Comparison of ENCODE assay signal across 9 mouse cellular contexts in the genomic region with DNA sequence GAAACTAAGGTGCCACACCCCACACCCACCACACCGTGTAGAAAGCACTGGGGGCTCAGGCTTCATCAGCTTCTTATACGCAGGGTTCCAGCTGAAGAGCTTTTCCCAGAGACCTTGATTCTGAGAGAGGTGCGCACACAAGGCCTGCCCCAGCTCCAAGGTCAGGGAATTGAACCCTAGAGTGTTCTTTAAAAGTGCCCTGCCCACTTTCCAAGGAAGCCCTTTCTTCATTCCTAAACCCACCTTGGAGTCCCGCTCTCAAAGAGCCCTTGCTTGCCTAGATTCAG. TPM values are rescaled to one million over a fixed set of nuclear protein-coding genes. Genes with fewer than 3 reads are reported as not detected.
A peak's percentile ranks its signal among the peaks of the same experiment; 100 is the strongest.
DNase-seq lines count a peak whose midpoint lies in the region; ATAC-seq lines count a peak whose summit lies in the region.
"Had no signal": no experiment of that assay in that cellular context is flagged by ENCODE, and none has a peak within 500 bp of the region (broad histone marks: within the 10 kb centered on the region; RNA-seq: fewer than 3 reads in every experiment).

No protein-coding gene starts in this region.

- 0 out of 2 replicates have a peak, but pooled peaks have one; percentile 28 for ATAC-seq in kidney, embryonic 14.5 days (ENCODE audit: low FRiP score, low TSS enrichment)
- ATAC-seq in hindbrain, embryonic 12.5 days (ENCODE audit: low FRiP score) = 0 out of 2 replicates have a peak, but pooled peaks have one; percentile 15
- ATAC-seq in midbrain, embryonic 15.5 days (replicated peaks) = no peak

- H3K36me3 ChIP-seq in kidney, embryonic 14.5 days (ENCODE audit: control insufficient read depth, insufficient read depth, low read length) = no peaks in the 10 kb centered on the region
- 0 out of 2 replicates have a peak, but pooled peaks cover 9% of the 10 kb centered on the region for H3K36me3 ChIP-seq in embryonic facial prominence, embryonic 10.5 days (replicated peaks)
- no peaks in the 10 kb centered on the region for H3K36me3 ChIP-seq in hindbrain, embryonic 12.5 days
- no peaks in the 10 kb centered on the region for H3K36me3 ChIP-seq in midbrain, embryonic 15.5 days (replicated peaks)

- 32% methylated on average over 4 of the region's 4 CpGs for WGBS in kidney, embryonic 14.5 days
- 33% methylated on average over 4 of the region's 4 CpGs for WGBS in embryonic facial prominence, embryonic 10.5 days
- 28% methylated on average over 4 of the region's 4 CpGs for WGBS in hindbrain, embryonic 12.5 days
- WGBS in midbrain, embryonic 15.5 days = 52% methylated on average over 4 of the region's 4 CpGs

- no peak overlapping the region for H3K4me3 ChIP-seq in kidney, embryonic 14.5 days (ENCODE audit: low read length)
- peak overlapping the region; percentile 43 for H3K4me3 ChIP-seq in embryonic facial prominence, embryonic 10.5 days
- no peak overlapping the region for H3K4me3 ChIP-seq in hindbrain, embryonic 12.5 days
- H3K4me3 ChIP-seq in midbrain, embryonic 15.5 days = no peak overlapping the region

- peak overlapping the region; percentile 96 for H3K27ac ChIP-seq in kidney, embryonic 14.5 days (ENCODE audit: low read depth, low read length)
- H3K27ac ChIP-seq in embryonic facial prominence, embryonic 10.5 days (replicated peaks) = peak overlapping the region; percentile 95
- H3K27ac ChIP-seq in hindbrain, embryonic 12.5 days = peak overlapping the region; percentile 81
- H3K27ac ChIP-seq in midbrain, embryonic 15.5 days = 0 out of 2 replicates have a peak overlapping the region, but pooled peaks have one; percentile 30

- peaks cover 36% of the 10 kb centered on the region for H3K4me1 ChIP-seq in kidney, embryonic 14.5 days (ENCODE audit: control insufficient read depth, insufficient read depth, low read length)
- H3K4me1 ChIP-seq in embryonic facial prominence, embryonic 10.5 days = peaks cover 62% of the 10 kb centered on the region
- peaks cover 34% of the 10 kb centered on the region for H3K4me1 ChIP-seq in hindbrain, embryonic 12.5 days
- peaks cover 13% of the 10 kb centered on the region; the same call in 1 of the 2 replicates for H3K4me1 ChIP-seq in midbrain, embryonic 15.5 days

- H3K9ac ChIP-seq in kidney, embryonic 14.5 days (ENCODE audit: low read depth, low read length) = no peak overlapping the region
- H3K9ac ChIP-seq in hindbrain, embryonic 12.5 days = no peak overlapping the region; the same call in 1 of the 2 replicates
- H3K9ac ChIP-seq in midbrain, embryonic 15.5 days = no peak overlapping the region

- H3K4me2 ChIP-seq in kidney, embryonic 14.5 days (replicated peaks; ENCODE audit: low read depth, low read length) = peak overlapping the region; percentile 32; the same call in 1 of the 2 replicates
- H3K4me2 ChIP-seq in hindbrain, embryonic 12.5 days (replicated peaks) = 0 out of 2 replicates have a peak overlapping the region, but pooled peaks have one; percentile 7
- H3K4me2 ChIP-seq in midbrain, embryonic 15.5 days = no peak overlapping the region

- peaks cover 5% of the 10 kb centered on the region; the same call in 1 of the 2 replicates for H3K9me3 ChIP-seq in kidney, embryonic 14.5 days (ENCODE audit: control insufficient read depth, low read length)
- H3K9me3 ChIP-seq in embryonic facial prominence, embryonic 10.5 days = peaks cover 16% of the 10 kb centered on the region
- H3K9me3 ChIP-seq in hindbrain, embryonic 12.5 days (replicated peaks) = peaks cover 10% of the 10 kb centered on the region
- no peaks in the 10 kb centered on the region for H3K9me3 ChIP-seq in midbrain, embryonic 15.5 days

- no peaks in the 10 kb centered on the region for H3K27me3 ChIP-seq in kidney, embryonic 14.5 days (ENCODE audit: control insufficient read depth, insufficient read depth, low read length)
- no peaks in the 10 kb centered on the region for H3K27me3 ChIP-seq in embryonic facial prominence, embryonic 10.5 days (replicated peaks; ENCODE audit: low read depth, poor library complexity, severe bottlenecking)
- no peaks in the 10 kb centered on the region for H3K27me3 ChIP-seq in hindbrain, embryonic 12.5 days
- H3K27me3 ChIP-seq in midbrain, embryonic 15.5 days (replicated peaks) = no peaks in the 10 kb centered on the region

- no peak for DNase-seq in kidney, postnatal 14 days
- DNase-seq in embryonic facial prominence, embryonic 10.5 days (ENCODE audit: low spot score) = no peak
- no peak for DNase-seq in c-Kit-positive CD71-positive TER-119-positive erythroid progenitor cells, embryonic 14.5 days (ENCODE audit: low spot score)
- DNase-seq in gastrocnemius, postnatal 4 days (ENCODE audit: low spot score in 2 of 2) = no peak
- no peak for DNase-seq in retina, embryonic 14.5 days (ENCODE audit: low spot score)
- DNase-seq: cerebellum, adult 11 months had no signal

RNA-seq across cellular contexts. Expression of a gene that starts 44.4 kb away (rescaled TPM):
- polyA plus RNA-seq in kidney, embryonic 14.5 days (2014; fragmentation: Nextera tagmentation; extraction: Ambion mirVana) = 3.8 and 4.2 TPM in 2 replicates
- 2.4 and 3.1 TPM in 2 replicates for polyA plus RNA-seq in embryonic facial prominence, embryonic 10.5 days (2016; fragmentation: Nextera tagmentation; extraction: Ambion mirVana)
- polyA plus RNA-seq in hindbrain, embryonic 12.5 days (2016; fragmentation: Nextera tagmentation; extraction: Ambion mirVana) = 1.9 and 2.2 TPM in 2 replicates
- 1.2 and 1.7 TPM in 2 replicates for polyA plus RNA-seq in midbrain, embryonic 15.5 days (2015; fragmentation: Nextera tagmentation; extraction: Ambion mirVana)
- total RNA-seq in gastrocnemius, postnatal 4 days (2021) = under 1 TPM; 0.69 to 0.88 TPM

RNA-seq across cellular contexts. Expression of a gene that starts 48.6 kb away (rescaled TPM):
- 95.6 and 101 TPM in 2 replicates for polyA plus RNA-seq in kidney, embryonic 14.5 days (2014; fragmentation: Nextera tagmentation; extraction: Ambion mirVana)
- polyA plus RNA-seq in embryonic facial prominence, embryonic 10.5 days (2016; fragmentation: Nextera tagmentation; extraction: Ambion mirVana) = 134 and 135 TPM in 2 replicates
- polyA plus RNA-seq in hindbrain, embryonic 12.5 days (2016; fragmentation: Nextera tagmentation; extraction: Ambion mirVana) = 97.2 and 102 TPM in 2 replicates
- polyA plus RNA-seq in midbrain, embryonic 15.5 days (2015; fragmentation: Nextera tagmentation; extraction: Ambion mirVana) = 122 and 123 TPM in 2 replicates
- 10 to 100 TPM; 29.2 to 32.8 TPM for total RNA-seq in gastrocnemius, postnatal 4 days (2021)

Comparison
In these comparisons a context has a peak if more than half of its experiments do, and no peak if none do; other contexts are left out.
1. H3K27ac ChIP-seq: peak in every context shown above with its lines; median percentile 96 in kidney, embryonic 14.5 days; 95 in embryonic facial prominence, embryonic 10.5 days; 81 in hindbrain, embryonic 12.5 days; 30 in midbrain, embryonic 15.5 days.